Mouse (Mus musculus): ENCODE results near the gene Myb.

DNA sequence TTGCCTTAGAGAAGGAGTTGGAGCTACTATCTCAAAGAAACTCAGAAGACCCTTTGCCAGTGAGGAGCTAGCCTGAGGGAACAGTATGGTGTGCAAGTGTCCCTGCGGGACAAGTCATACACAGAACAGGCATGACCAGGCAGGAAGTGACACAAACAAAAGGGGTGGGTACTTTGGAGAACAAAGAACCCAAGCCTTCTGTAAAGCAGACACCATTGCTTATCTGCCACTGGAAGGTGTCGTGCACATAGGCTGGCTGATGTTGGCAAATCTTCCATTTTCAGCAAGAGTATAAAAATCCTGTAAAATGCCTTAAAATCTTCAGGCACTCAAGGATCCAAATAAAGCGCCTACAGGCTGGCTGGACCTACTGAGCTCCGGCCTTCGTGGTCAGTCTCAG, 25.9 kb upstream of the Myb start:
- TF ChIP-seq GATA1 (IDR thresholded peaks at IDR 0.05; ENCODE audit: low read length) (no peak), TAL1 (IDR thresholded peaks at IDR 0.05; ENCODE audit: low read length) (no peak)

Measured in erythroblast, embryonic 14.5 days (primary cell).